Mouse (Mus musculus): ENCODE data around the gene Kmt2e. TPM values are rescaled to one million over a fixed set of nuclear protein-coding genes. Genes with fewer than 3 reads are reported as not detected.

The Kmt2e gene
- polyA plus RNA-seq, 1 experiment from 2014 or later = 109 TPM

GRCm38 (mm10) chr5:23502317-23502937 lies 68.2 kb downstream of the Kmt2e start:
- no peak overlapping the region for H3K4me2 ChIP-seq
- H3K36me3 ChIP-seq = peaks cover 81% of the 10 kb centered on the region
- 0 out of 2 replicates have a peak overlapping the region, but pooled peaks have one; percentile 41 for H3K27ac ChIP-seq
- peaks cover 15% of the 10 kb centered on the region for H3K4me1 ChIP-seq (replicated peaks)
- peak; percentile 73 for ATAC-seq (ENCODE audit: insufficient number of reproducible peaks, insufficient read depth, low FRiP score, low TSS enrichment, low read depth)
- no peak overlapping the region for H3K9ac ChIP-seq (replicated peaks)
- no peaks in the 10 kb centered on the region for H3K9me3 ChIP-seq
- no peak overlapping the region for H3K4me3 ChIP-seq (replicated peaks)
- 55% methylated on average over 12 of the region's 13 CpGs for WGBS
- H3K27me3 ChIP-seq = no peaks in the 10 kb centered on the region

DNA sequence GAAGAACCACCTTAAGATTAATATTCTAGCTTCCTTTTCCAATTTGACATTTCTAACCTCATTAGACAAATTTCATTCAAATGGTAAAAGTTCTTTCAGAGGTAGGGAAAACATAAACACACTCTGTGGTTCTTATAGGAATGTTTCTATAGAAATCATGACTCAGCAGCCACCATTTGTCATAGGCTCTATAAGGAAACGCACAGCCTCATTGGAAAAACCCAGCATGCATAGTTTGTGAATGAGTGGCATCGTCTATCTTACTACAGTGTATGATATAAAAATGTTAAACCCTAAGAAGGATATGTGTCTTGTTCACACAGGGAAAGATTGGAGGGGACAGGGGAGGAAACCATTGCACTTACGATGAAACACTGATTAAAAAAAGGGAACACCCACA lies 71.3 kb downstream of the Kmt2e start:
- Histone ChIP-seq H3K27ac (no peak overlapping the region), H3K9me3 (no peaks in the 10 kb centered on the region), H3K4me1 (replicated peaks) (peaks cover 15% of the 10 kb centered on the region), H3K4me3 (replicated peaks) (no peak overlapping the region), H3K36me3 (peaks cover 78% of the 10 kb centered on the region), H3K27me3 (no peaks in the 10 kb centered on the region), H3K9ac (replicated peaks) (no peak overlapping the region), H3K4me2 (no peak overlapping the region)
- no peak for ATAC-seq (ENCODE audit: insufficient number of reproducible peaks, insufficient read depth, low FRiP score, low TSS enrichment, low read depth)
- 91% methylated on average over 3 of the region's 3 CpGs for WGBS

- 86% methylated on average over 4 of the region's 4 CpGs for WGBS
Measured at GRCm38 (mm10) chr5:23507210-23507609, 73.0 kb downstream of the Kmt2e start.

DNA sequence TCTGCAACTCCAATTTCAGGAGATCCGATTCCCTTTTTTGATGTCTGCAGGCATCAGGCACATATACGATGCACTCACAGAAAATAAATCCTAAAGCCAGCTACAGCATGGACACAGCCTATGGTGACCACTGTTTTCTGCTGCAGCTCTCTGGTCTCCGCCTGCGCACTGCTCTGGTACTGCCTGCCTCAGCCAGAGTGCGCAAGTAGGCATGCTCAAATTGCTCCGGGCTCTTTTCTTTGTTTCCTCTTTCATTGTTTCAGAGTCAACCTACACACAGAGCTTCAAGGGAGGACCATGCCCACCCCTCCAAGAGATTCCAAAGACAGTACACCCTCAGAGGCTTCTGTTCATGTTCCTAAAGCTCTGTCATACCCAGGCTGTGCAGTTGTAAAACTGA lies 74.4 kb downstream of the Kmt2e start:
- no peaks in the 10 kb centered on the region for H3K4me1 ChIP-seq (replicated peaks)
- no peaks in the 10 kb centered on the region for H3K9me3 ChIP-seq
- no peak overlapping the region for H3K4me3 ChIP-seq (replicated peaks)
- WGBS = 91% methylated on average over 6 of the region's 6 CpGs
- no peak overlapping the region for H3K4me2 ChIP-seq
- ATAC-seq (ENCODE audit: insufficient number of reproducible peaks, insufficient read depth, low FRiP score, low TSS enrichment, low read depth) = no peak
- peaks cover 80% of the 10 kb centered on the region for H3K36me3 ChIP-seq
- H3K9ac ChIP-seq (replicated peaks) = no peak overlapping the region
- no peaks in the 10 kb centered on the region for H3K27me3 ChIP-seq
- H3K27ac ChIP-seq = no peak overlapping the region

More at GRCm38 (mm10) chr5:23507210-23507609, 73.0 kb downstream of the Kmt2e start:
- Histone ChIP-seq H3K9ac (replicated peaks) (no peak overlapping the region), H3K27me3 (no peaks in the 10 kb centered on the region), H3K4me2 (no peak overlapping the region), H3K27ac (no peak overlapping the region), H3K36me3 (peaks cover 77% of the 10 kb centered on the region), H3K9me3 (no peaks in the 10 kb centered on the region), H3K4me3 (replicated peaks) (no peak overlapping the region), H3K4me1 (replicated peaks) (peaks cover 6% of the 10 kb centered on the region)
- no peak for ATAC-seq (ENCODE audit: insufficient number of reproducible peaks, insufficient read depth, low FRiP score, low TSS enrichment, low read depth)

- WGBS = 93% methylated on average over 5 of the region's 5 CpGs
- Histone ChIP-seq H3K36me3 (peaks cover 82% of the 10 kb centered on the region), H3K9ac (replicated peaks) (no peak overlapping the region), H3K27ac (no peak overlapping the region), H3K4me2 (no peak overlapping the region), H3K9me3 (no peaks in the 10 kb centered on the region), H3K4me1 (replicated peaks) (no peaks in the 10 kb centered on the region), H3K4me3 (replicated peaks) (no peak overlapping the region), H3K27me3 (no peaks in the 10 kb centered on the region)
- ATAC-seq (ENCODE audit: insufficient number of reproducible peaks, insufficient read depth, low FRiP score, low TSS enrichment, low read depth) = no peak
Measured at GRCm38 (mm10) chr5:23511456-23511855, 77.2 kb downstream of the Kmt2e start.

DNA sequence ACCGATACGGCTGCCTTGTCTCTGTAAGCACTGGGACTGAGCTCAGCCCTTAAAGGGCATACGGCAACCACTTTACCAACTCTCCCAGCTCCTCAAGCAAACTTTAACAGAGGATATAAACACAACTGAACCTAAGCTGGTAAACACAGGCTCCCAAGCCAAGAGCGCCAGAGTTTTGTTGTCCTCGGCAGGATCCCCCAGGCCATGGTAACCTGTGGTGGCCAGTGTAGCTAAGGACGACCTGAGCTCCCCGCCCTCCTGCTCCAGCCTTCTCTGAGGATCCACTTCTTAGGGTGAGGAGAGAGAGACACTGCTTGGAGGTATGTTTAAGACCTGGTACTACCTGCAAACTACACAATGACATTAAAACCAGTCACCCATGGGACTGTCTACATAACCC lies 78.3 kb downstream of the Kmt2e start:
- Histone ChIP-seq H3K27ac (no peak overlapping the region), H3K9me3 (no peaks in the 10 kb centered on the region), H3K9ac (replicated peaks) (no peak overlapping the region), H3K4me1 (replicated peaks) (no peaks in the 10 kb centered on the region), H3K4me2 (no peak overlapping the region), H3K27me3 (no peaks in the 10 kb centered on the region), H3K36me3 (peaks cover 81% of the 10 kb centered on the region), H3K4me3 (replicated peaks) (no peak overlapping the region)
- ATAC-seq (ENCODE audit: insufficient number of reproducible peaks, insufficient read depth, low FRiP score, low TSS enrichment, low read depth) = no peak
- WGBS = 86% methylated on average over 7 of the region's 7 CpGs

GRCm38 (mm10) chr5:23513468-23513867 lies 79.2 kb downstream of the Kmt2e start:
- Histone ChIP-seq H3K9ac (replicated peaks) (no peak overlapping the region), H3K4me2 (no peak overlapping the region), H3K36me3 (peaks cover 84% of the 10 kb centered on the region), H3K9me3 (no peaks in the 10 kb centered on the region), H3K4me3 (replicated peaks) (no peak overlapping the region), H3K4me1 (replicated peaks) (no peaks in the 10 kb centered on the region), H3K27ac (no peak overlapping the region), H3K27me3 (no peaks in the 10 kb centered on the region)
- WGBS = 93% methylated on average over 13 of the region's 13 CpGs
- no peak for ATAC-seq (ENCODE audit: insufficient number of reproducible peaks, insufficient read depth, low FRiP score, low TSS enrichment, low read depth)

DNA sequence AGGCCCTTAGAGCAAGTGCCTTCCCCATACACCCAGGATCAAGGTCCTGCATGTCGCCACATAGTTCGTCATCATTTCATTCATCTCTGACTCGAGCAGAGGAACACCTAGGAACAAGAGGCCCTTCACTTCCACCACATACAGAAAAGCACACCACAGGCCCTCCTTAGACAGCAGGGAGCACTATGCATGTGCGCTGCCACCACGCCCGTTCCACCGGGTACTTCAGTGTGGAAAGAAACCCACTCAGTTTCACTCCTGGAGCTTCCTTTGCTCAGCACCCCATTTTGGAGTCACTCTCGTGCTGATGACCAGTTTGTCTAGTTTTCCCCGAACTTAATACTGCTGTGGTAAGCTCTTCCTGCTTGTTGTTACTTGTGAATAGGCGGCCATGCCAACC lies 80.8 kb downstream of the Kmt2e start:
- H3K27me3 ChIP-seq = no peaks in the 10 kb centered on the region
- 90% methylated on average over 10 of the region's 10 CpGs for WGBS
- H3K9ac ChIP-seq (replicated peaks) = no peak overlapping the region
- H3K4me2 ChIP-seq = no peak overlapping the region
- H3K27ac ChIP-seq = no peak overlapping the region
- peaks cover 82% of the 10 kb centered on the region for H3K36me3 ChIP-seq
- no peaks in the 10 kb centered on the region for H3K9me3 ChIP-seq
- ATAC-seq (ENCODE audit: insufficient number of reproducible peaks, insufficient read depth, low FRiP score, low TSS enrichment, low read depth) = no peak
- H3K4me1 ChIP-seq (replicated peaks) = no peaks in the 10 kb centered on the region; the same call in 1 of the 2 replicates
- no peak overlapping the region for H3K4me3 ChIP-seq (replicated peaks)

DNA sequence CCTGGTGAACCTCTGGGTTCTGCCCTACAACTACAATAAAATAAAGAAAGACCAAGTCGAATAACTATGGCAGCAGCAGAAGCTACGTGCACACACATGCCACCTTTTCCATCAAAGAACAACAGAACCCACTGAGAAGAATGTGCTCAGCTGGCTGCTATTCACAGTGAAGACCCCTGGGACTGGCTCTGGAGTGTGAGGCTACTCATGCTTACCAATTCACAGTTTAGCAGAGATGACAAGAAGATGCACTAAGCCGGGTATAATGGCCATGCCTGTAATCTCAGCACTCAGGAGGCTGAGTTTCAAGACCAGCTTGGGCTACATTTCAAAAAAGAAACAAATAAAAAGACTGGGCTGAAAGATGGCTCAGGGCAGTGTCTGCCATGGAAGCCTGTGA lies 82.7 kb downstream of the Kmt2e start:
- Histone ChIP-seq H3K4me2 (no peak overlapping the region), H3K27ac (no peak overlapping the region), H3K27me3 (no peaks in the 10 kb centered on the region), H3K4me1 (replicated peaks) (no peaks in the 10 kb centered on the region; the same call in 1 of the 2 replicates), H3K36me3 (peaks cover 76% of the 10 kb centered on the region), H3K4me3 (replicated peaks) (no peak overlapping the region), H3K9ac (replicated peaks) (no peak overlapping the region), H3K9me3 (no peaks in the 10 kb centered on the region)
- WGBS = 83% methylated on average over 3 of the region's 3 CpGs
- no peak for ATAC-seq (ENCODE audit: insufficient number of reproducible peaks, insufficient read depth, low FRiP score, low TSS enrichment, low read depth)

DNA sequence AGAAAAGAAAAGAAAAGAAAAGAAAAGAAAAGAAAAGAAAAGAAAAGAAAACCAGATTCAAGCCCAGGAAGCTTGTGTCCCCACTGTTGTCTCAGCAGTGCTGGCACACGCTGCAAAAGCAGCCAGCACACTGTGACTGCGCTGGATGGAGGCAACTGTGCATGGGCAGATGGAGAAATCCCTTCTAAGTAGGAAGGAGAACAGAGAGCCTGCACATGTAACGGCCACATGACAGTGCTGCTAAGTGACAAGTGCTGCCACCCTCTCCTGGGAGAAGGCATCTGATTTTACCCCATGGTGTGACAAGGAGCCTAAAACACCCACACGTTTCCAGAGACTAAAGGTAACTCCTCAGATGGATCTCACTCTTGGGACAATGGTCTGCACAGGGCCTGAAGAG lies 83.6 kb downstream of the Kmt2e start:
- Histone ChIP-seq H3K9me3 (no peaks in the 10 kb centered on the region), H3K4me3 (replicated peaks) (no peak overlapping the region), H3K27me3 (no peaks in the 10 kb centered on the region), H3K9ac (replicated peaks) (no peak overlapping the region), H3K36me3 (peaks cover 78% of the 10 kb centered on the region), H3K4me2 (no peak overlapping the region), H3K27ac (no peak overlapping the region), H3K4me1 (replicated peaks) (no peaks in the 10 kb centered on the region; the same call in 1 of the 2 replicates)
- ATAC-seq (ENCODE audit: insufficient number of reproducible peaks, insufficient read depth, low FRiP score, low TSS enrichment, low read depth) = no peak
- WGBS = 79% methylated on average over 4 of the region's 4 CpGs

DNA sequence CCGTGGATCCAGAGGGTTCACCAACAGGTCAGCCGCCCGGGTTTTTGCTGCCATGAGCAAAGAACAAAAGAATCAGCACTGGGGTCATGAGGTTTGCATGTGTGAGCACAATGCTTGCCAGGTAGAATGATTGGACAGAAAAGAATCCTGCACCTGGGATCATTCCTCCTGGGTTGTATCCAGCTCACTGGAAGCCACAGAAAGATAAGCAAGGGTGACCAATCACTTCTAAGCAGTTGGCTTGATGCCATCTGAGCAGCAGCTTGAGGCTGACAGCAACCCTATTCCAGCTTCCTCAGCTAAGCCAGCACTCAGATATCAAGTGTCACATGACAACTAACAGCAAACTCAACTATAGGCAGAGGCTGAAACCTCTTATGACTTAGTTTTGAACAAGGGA lies 84.4 kb downstream of the Kmt2e start:
- H3K4me3 ChIP-seq (replicated peaks) = no peak overlapping the region
- WGBS = 78% methylated on average over 3 of the region's 3 CpGs
- no peak overlapping the region for H3K27ac ChIP-seq
- 0 out of 2 replicates have a peak, but pooled peaks have one; percentile 47 for ATAC-seq (ENCODE audit: insufficient number of reproducible peaks, insufficient read depth, low FRiP score, low TSS enrichment, low read depth)
- no peaks in the 10 kb centered on the region for H3K27me3 ChIP-seq
- H3K9me3 ChIP-seq = no peaks in the 10 kb centered on the region
- H3K4me1 ChIP-seq (replicated peaks) = no peaks in the 10 kb centered on the region; the same call in 1 of the 2 replicates
- no peak overlapping the region for H3K4me2 ChIP-seq
- H3K9ac ChIP-seq (replicated peaks) = no peak overlapping the region
- peaks cover 76% of the 10 kb centered on the region for H3K36me3 ChIP-seq

GRCm38 (mm10) chr5:23519679-23520078 lies 85.4 kb downstream of the Kmt2e start:
- 94% methylated on average over 3 of the region's 3 CpGs for WGBS
- no peaks in the 10 kb centered on the region for H3K27me3 ChIP-seq
- H3K27ac ChIP-seq = no peak overlapping the region
- H3K9me3 ChIP-seq = no peaks in the 10 kb centered on the region
- no peak overlapping the region for H3K9ac ChIP-seq (replicated peaks)
- peaks cover 74% of the 10 kb centered on the region for H3K36me3 ChIP-seq
- H3K4me2 ChIP-seq = no peak overlapping the region
- H3K4me3 ChIP-seq (replicated peaks) = no peak overlapping the region
- H3K4me1 ChIP-seq (replicated peaks) = no peaks in the 10 kb centered on the region; the same call in 1 of the 2 replicates
- no peak for ATAC-seq (ENCODE audit: insufficient number of reproducible peaks, insufficient read depth, low FRiP score, low TSS enrichment, low read depth)

Data from limb, embryonic 12.5 days (tissue).